Mouse (Mus musculus) brain, embryonic 14.5 days (tissue): ENCODE measurements around the gene Slc25a16.

Experiments
- CTCF ChIP-seq: fragments of 200-500 bp; IDR thresholded peaks from 2 replicates; pipeline ENCODE4 v1.5.1; 2012; ENCODE audit warnings: inconsistent platforms, mild to moderate bottlenecking, moderate library complexity, borderline replicate concordance; ENCODE audit not compliant: insufficient read depth, insufficient read length; ENCODE audit errors: extremely low read depth
- POLR2A ChIP-seq: fragments of 200-500 bp; IDR thresholded peaks from 2 replicates; pipeline ENCODE4 v1.6.1; 2012; ENCODE audit warnings: mild to moderate bottlenecking, inconsistent platforms, borderline replicate concordance; ENCODE audit not compliant: poor library complexity, insufficient read depth, insufficient read length, severe bottlenecking; ENCODE audit errors: extremely low read depth

GRCm38 (mm10) chr10:62885460-62885859 is 35.0 kb upstream of the Slc25a16 start:
- TF ChIP-seq POLR2A, result no peak
- TF ChIP-seq CTCF, result no peak
